Comparison of ENCODE assay signal across 10 mouse cellular contexts in genomic region chr11:98849196-98849894, GRCm38 (mm10). TPM values are rescaled to one million over a fixed set of nuclear protein-coding genes. Genes with fewer than 3 reads are reported as not detected.
DNase-seq lines count a peak whose midpoint lies in the region; ATAC-seq and TF ChIP-seq lines count a peak whose summit lies in the region.
"Had no signal": no experiment of that assay in that cellular context is flagged by ENCODE, and none has a peak within 500 bp of the region (broad histone marks: within the 10 kb centered on the region; RNA-seq: fewer than 3 reads in every experiment).

No protein-coding gene starts in this region.

- H3K9me3 ChIP-seq in hindbrain, embryonic 10.5 days = no peaks in the 10 kb centered on the region
- H3K9me3 ChIP-seq in hindbrain, embryonic 16.5 days (ENCODE audit: control insufficient read depth, low read length) = no peaks in the 10 kb centered on the region
- no peaks in the 10 kb centered on the region for H3K9me3 ChIP-seq in hindbrain, embryonic 13.5 days
- H3K9me3 ChIP-seq in midbrain, embryonic 16.5 days (replicated peaks; ENCODE audit: control insufficient read depth, low read length, poor library complexity, severe bottlenecking) = no peaks in the 10 kb centered on the region

- H3K36me3 ChIP-seq in hindbrain, embryonic 10.5 days = no peaks in the 10 kb centered on the region
- peaks cover 5% of the 10 kb centered on the region; the same call in 1 of the 2 replicates for H3K36me3 ChIP-seq in hindbrain, embryonic 16.5 days (ENCODE audit: control insufficient read depth, insufficient read depth, low read length)
- peaks cover 5% of the 10 kb centered on the region; the same call in 1 of the 2 replicates for H3K36me3 ChIP-seq in hindbrain, embryonic 13.5 days
- no peaks in the 10 kb centered on the region; the same call in 1 of the 2 replicates for H3K36me3 ChIP-seq in midbrain, embryonic 16.5 days (ENCODE audit: control insufficient read depth, insufficient read depth, low read length)

- H3K9ac ChIP-seq in hindbrain, embryonic 16.5 days (ENCODE audit: low read depth, low read length) = no peak overlapping the region
- H3K9ac ChIP-seq in hindbrain, embryonic 13.5 days = peak overlapping the region; percentile 60; the same call in 1 of the 2 replicates
- no peak overlapping the region for H3K9ac ChIP-seq in midbrain, embryonic 16.5 days (ENCODE audit: low read depth, low read length)

- no peak overlapping the region; the same call in none of the 2 replicates for H3K4me2 ChIP-seq in hindbrain, embryonic 16.5 days (ENCODE audit: low read length)
- peak overlapping the region; percentile 49 for H3K4me2 ChIP-seq in hindbrain, embryonic 13.5 days
- peak overlapping the region; percentile 33; the same call in 1 of the 2 replicates for H3K4me2 ChIP-seq in midbrain, embryonic 16.5 days (ENCODE audit: low read length)

- no peak for ATAC-seq in hindbrain, embryonic 16.5 days
- ATAC-seq in hindbrain, embryonic 13.5 days (ENCODE audit: low FRiP score) = no peak
- ATAC-seq in midbrain, embryonic 16.5 days = no peak

- 7% methylated on average over 19 of the region's 19 CpGs for WGBS in hindbrain, embryonic 10.5 days
- 8% methylated on average over 19 of the region's 19 CpGs for WGBS in hindbrain, embryonic 16.5 days
- 7% methylated on average over 19 of the region's 19 CpGs for WGBS in hindbrain, embryonic 13.5 days
- 9% methylated on average over 19 of the region's 19 CpGs for WGBS in midbrain, embryonic 16.5 days

- peaks cover 41% of the 10 kb centered on the region for H3K27me3 ChIP-seq in hindbrain, embryonic 10.5 days (ENCODE audit: insufficient read depth, poor library complexity, severe bottlenecking)
- H3K27me3 ChIP-seq in hindbrain, embryonic 16.5 days (replicated peaks; ENCODE audit: control insufficient read depth, insufficient read depth, low read length) = no peaks in the 10 kb centered on the region
- H3K27me3 ChIP-seq in hindbrain, embryonic 13.5 days = peaks cover 12% of the 10 kb centered on the region
- no peaks in the 10 kb centered on the region for H3K27me3 ChIP-seq in midbrain, embryonic 16.5 days (ENCODE audit: control insufficient read depth, insufficient read depth, low read depth, low read length)

- H3K27ac ChIP-seq in hindbrain, embryonic 10.5 days = peak overlapping the region; percentile 77
- no peak overlapping the region for H3K27ac ChIP-seq in hindbrain, embryonic 16.5 days (ENCODE audit: low read depth, low read length)
- no peak overlapping the region for H3K27ac ChIP-seq in hindbrain, embryonic 13.5 days
- no peak overlapping the region; the same call in 1 of the 2 replicates for H3K27ac ChIP-seq in midbrain, embryonic 16.5 days (ENCODE audit: low read length)

- no peak for TF ChIP-seq POLR2A in brain, embryonic 14.5 days (IDR thresholded peaks at IDR 0.05; ENCODE audit: borderline replicate concordance, extremely low read depth, insufficient read depth, insufficient read length, poor library complexity, severe bottlenecking)

- H3K4me1 ChIP-seq in hindbrain, embryonic 10.5 days (replicated peaks) = peaks cover 45% of the 10 kb centered on the region
- H3K4me1 ChIP-seq in hindbrain, embryonic 16.5 days (ENCODE audit: control insufficient read depth, insufficient read depth, low read depth, low read length) = peaks cover 10% of the 10 kb centered on the region
- peaks cover 28% of the 10 kb centered on the region for H3K4me1 ChIP-seq in hindbrain, embryonic 13.5 days (replicated peaks)
- peaks cover 9% of the 10 kb centered on the region for H3K4me1 ChIP-seq in midbrain, embryonic 16.5 days (ENCODE audit: control insufficient read depth, insufficient read depth, low read length)

- peak overlapping the region; percentile 30 for H3K4me3 ChIP-seq in hindbrain, embryonic 10.5 days
- no peak overlapping the region for H3K4me3 ChIP-seq in hindbrain, embryonic 16.5 days (ENCODE audit: low read length)
- no peak overlapping the region for H3K4me3 ChIP-seq in hindbrain, embryonic 13.5 days
- no peak overlapping the region for H3K4me3 ChIP-seq in midbrain, embryonic 16.5 days (ENCODE audit: low read depth, low read length)

- no peak for TF ChIP-seq CTCF in brain, embryonic 14.5 days (IDR thresholded peaks at IDR 0.05; ENCODE audit: borderline replicate concordance, extremely low read depth, insufficient read depth, insufficient read length)

- DNase-seq in hindbrain, embryonic 10.5 days (ENCODE audit: low spot score) = peak; percentile 61
- peak; percentile 40 for DNase-seq in brain, embryonic 14.5 days (ENCODE audit: low read depth)
- DNase-seq in cerebellum, adult 11 months = no peak
- no peak for DNase-seq in gastrocnemius, postnatal 25 days
- no peak for DNase-seq in right cerebral cortex, adult 2 months (ENCODE audit: low spot score in 2 of 2)
- DNase-seq: heart, postnatal 14 days; thymus, adult 2 months had no signal

RNA-seq across cellular contexts. Expression of gene Rapgefl1, which starts 12.8 kb away (rescaled TPM):
- 1.1 and 2.2 TPM in 2 replicates for polyA plus RNA-seq in hindbrain, embryonic 10.5 days (2016; fragmentation: Nextera tagmentation; extraction: Ambion mirVana)
- polyA plus RNA-seq in hindbrain, embryonic 16.5 days (2015; fragmentation: Nextera tagmentation; extraction: Ambion mirVana) = 11.6 and 13.0 TPM in 2 replicates
- polyA plus RNA-seq in brain, embryonic 14.5 days (2012; rRNA removed) = 22.0 and 33.5 TPM in 2 replicates
- polyA plus RNA-seq in hindbrain, embryonic 13.5 days (2015; fragmentation: Nextera tagmentation; extraction: Ambion mirVana) = 6.2 and 7.0 TPM in 2 replicates
- polyA plus RNA-seq in midbrain, embryonic 16.5 days (2015; fragmentation: Nextera tagmentation; extraction: Ambion mirVana) = 9.6 and 10.6 TPM in 2 replicates
- under 1 TPM; 0.23 to 0.40 TPM for total RNA-seq in gastrocnemius, postnatal 25 days (2021)

RNA-seq across cellular contexts. Expression of gene Wipf2, which starts 14.1 kb away (rescaled TPM):
- 4.6 and 4.7 TPM in 2 replicates for polyA plus RNA-seq in hindbrain, embryonic 10.5 days (2016; fragmentation: Nextera tagmentation; extraction: Ambion mirVana)
- polyA plus RNA-seq in hindbrain, embryonic 16.5 days (2015; fragmentation: Nextera tagmentation; extraction: Ambion mirVana) = 4.1 and 4.2 TPM in 2 replicates
- polyA plus RNA-seq in brain, embryonic 14.5 days (2012; rRNA removed) = 11.0 and 14.7 TPM in 2 replicates
- 5.0 TPM in 2 replicates for polyA plus RNA-seq in hindbrain, embryonic 13.5 days (2015; fragmentation: Nextera tagmentation; extraction: Ambion mirVana)
- 4.5 and 4.7 TPM in 2 replicates for polyA plus RNA-seq in midbrain, embryonic 16.5 days (2015; fragmentation: Nextera tagmentation; extraction: Ambion mirVana)
- total RNA-seq in gastrocnemius, postnatal 25 days (2021) = 1 to 10 TPM; 4.1 to 4.9 TPM

RNA-seq across cellular contexts. Expression of gene Casc3, which starts 44.6 kb away (rescaled TPM):
- polyA plus RNA-seq in hindbrain, embryonic 10.5 days (2016; fragmentation: Nextera tagmentation; extraction: Ambion mirVana) = 49.5 and 55.9 TPM in 2 replicates
- 41.7 and 49.2 TPM in 2 replicates for polyA plus RNA-seq in hindbrain, embryonic 16.5 days (2015; fragmentation: Nextera tagmentation; extraction: Ambion mirVana)
- polyA plus RNA-seq in brain, embryonic 14.5 days (2012; rRNA removed) = 66.6 and 74.3 TPM in 2 replicates
- 48.7 and 50.2 TPM in 2 replicates for polyA plus RNA-seq in hindbrain, embryonic 13.5 days (2015; fragmentation: Nextera tagmentation; extraction: Ambion mirVana)
- 47.0 and 51.7 TPM in 2 replicates for polyA plus RNA-seq in midbrain, embryonic 16.5 days (2015; fragmentation: Nextera tagmentation; extraction: Ambion mirVana)
- 10 to 100 TPM; 13.9 to 15.0 TPM for total RNA-seq in gastrocnemius, postnatal 25 days (2021)

RNA-seq across cellular contexts. Expression of gene Msl1, which starts 54.0 kb away (rescaled TPM):
- 24.4 and 25.2 TPM in 2 replicates for polyA plus RNA-seq in hindbrain, embryonic 10.5 days (2016; fragmentation: Nextera tagmentation; extraction: Ambion mirVana)
- 28.2 and 28.6 TPM in 2 replicates for polyA plus RNA-seq in hindbrain, embryonic 16.5 days (2015; fragmentation: Nextera tagmentation; extraction: Ambion mirVana)
- polyA plus RNA-seq in brain, embryonic 14.5 days (2012; rRNA removed) = 92.1 and 104 TPM in 2 replicates
- polyA plus RNA-seq in hindbrain, embryonic 13.5 days (2015; fragmentation: Nextera tagmentation; extraction: Ambion mirVana) = 31.5 and 33.0 TPM in 2 replicates
- polyA plus RNA-seq in midbrain, embryonic 16.5 days (2015; fragmentation: Nextera tagmentation; extraction: Ambion mirVana) = 29.2 and 33.2 TPM in 2 replicates
- total RNA-seq in gastrocnemius, postnatal 25 days (2021) = 10 to 100 TPM; 51.3 to 63.6 TPM

RNA-seq across cellular contexts. Expression of gene Cdc6, which starts 58.3 kb away (rescaled TPM):
- 45.3 and 63.7 TPM in 2 replicates for polyA plus RNA-seq in hindbrain, embryonic 10.5 days (2016; fragmentation: Nextera tagmentation; extraction: Ambion mirVana)
- polyA plus RNA-seq in hindbrain, embryonic 16.5 days (2015; fragmentation: Nextera tagmentation; extraction: Ambion mirVana) = 4.6 and 6.3 TPM in 2 replicates
- 4.5 and 6.2 TPM in 2 replicates for polyA plus RNA-seq in brain, embryonic 14.5 days (2012; rRNA removed)
- polyA plus RNA-seq in hindbrain, embryonic 13.5 days (2015; fragmentation: Nextera tagmentation; extraction: Ambion mirVana) = 5.9 and 6.0 TPM in 2 replicates
- 2.4 TPM in 2 replicates for polyA plus RNA-seq in midbrain, embryonic 16.5 days (2015; fragmentation: Nextera tagmentation; extraction: Ambion mirVana)
- under 1 TPM; 0.13 to 0.56 TPM for total RNA-seq in gastrocnemius, postnatal 25 days (2021)

Comparison
In these comparisons a context has a peak if more than half of its experiments do, and no peak if none do; other contexts are left out.
1. DNase-seq: peak in hindbrain, embryonic 10.5 days (single experiment) and brain, embryonic 14.5 days (single experiment); none in cerebellum, adult 11 months (single experiment), gastrocnemius, postnatal 25 days (single experiment) and right cerebral cortex, adult 2 months (0 of 2).